In the genomic region with DNA sequence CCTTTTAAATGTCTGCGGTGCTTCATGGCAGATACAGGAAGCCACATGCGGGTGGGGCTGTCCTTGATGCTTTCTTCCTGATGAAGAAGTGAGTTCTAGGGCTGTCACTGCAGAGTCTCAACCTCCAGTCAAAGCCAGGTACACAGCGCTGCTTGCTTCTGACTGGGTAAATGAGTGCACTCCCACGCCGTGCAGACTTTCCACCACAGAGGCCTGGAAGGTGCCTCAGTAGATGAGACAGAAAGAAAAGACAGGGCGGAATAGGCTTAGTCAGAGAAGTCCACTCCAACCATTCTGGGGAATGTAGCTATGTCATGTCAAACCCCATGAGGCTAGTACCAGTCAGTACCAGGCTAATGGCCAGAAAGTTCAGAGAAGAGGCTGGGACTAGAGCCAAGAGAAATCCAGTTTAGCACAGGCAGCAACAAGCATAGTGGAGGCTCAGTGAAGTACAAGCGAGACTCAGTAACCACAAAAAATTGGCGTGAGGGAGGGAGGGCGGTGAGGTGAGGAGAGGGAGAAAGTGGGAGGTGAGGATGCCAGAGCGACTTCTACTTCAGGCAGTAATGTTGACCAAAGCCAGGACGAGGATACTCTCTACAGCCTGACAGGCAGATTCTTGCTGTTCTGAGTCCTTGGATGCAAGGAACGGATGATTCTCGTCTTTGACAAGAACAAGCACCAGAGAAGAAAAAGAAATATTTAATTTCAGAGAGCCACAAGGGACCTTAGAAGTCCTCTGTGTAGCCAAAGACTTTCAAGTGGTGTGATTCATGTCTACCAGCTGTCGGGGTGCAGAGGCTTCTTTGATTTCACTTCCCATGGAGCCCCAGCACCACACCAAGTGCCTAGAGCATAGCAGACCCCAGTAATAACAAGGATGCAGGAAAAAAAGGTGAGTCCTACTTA, we compare ENCODE assay signal across 10 mouse cellular contexts.
DNase-seq lines count a peak whose midpoint lies in the region; ATAC-seq and TF ChIP-seq lines count a peak whose summit lies in the region.
"Had no signal": no experiment of that assay in that cellular context is flagged by ENCODE, and none has a peak within 500 bp of the region (broad histone marks: within the 10 kb centered on the region; RNA-seq: fewer than 3 reads in every experiment).

No protein-coding gene starts in this region.

- H3K4me3 ChIP-seq in cerebellum, adult 2 months (replicated peaks; ENCODE audit: insufficient read depth, low read depth, low read length), result peak overlapping the region; percentile 35
- H3K4me3 ChIP-seq in layer of hippocampus, adult 2 months, result peak overlapping the region; percentile 27; the same call in 1 of the 2 replicates
- H3K4me3 ChIP-seq in stomach, embryonic 14.5 days (ENCODE audit: low read depth, low read length), result no peak overlapping the region
- H3K4me3 ChIP-seq: liver, embryonic 13.5 days had no signal

- 0 out of 2 replicates have a peak, but pooled peaks cover 3% of the 10 kb centered on the region for H3K4me1 ChIP-seq in cerebellum, adult 2 months (ENCODE audit: control insufficient read depth, insufficient read depth, low read length)
- no peaks in the 10 kb centered on the region for H3K4me1 ChIP-seq in stomach, embryonic 14.5 days (ENCODE audit: control insufficient read depth, insufficient read depth, low read length)

- H3K27ac ChIP-seq in cerebellum, adult 2 months (ENCODE audit: insufficient read depth, low read length), result peak overlapping the region; percentile 65
- H3K27ac ChIP-seq in layer of hippocampus, adult 2 months, result peak overlapping the region; percentile 72
- H3K27ac ChIP-seq in stomach, embryonic 14.5 days (ENCODE audit: low read length), result no peak overlapping the region
- H3K27ac ChIP-seq: liver, embryonic 13.5 days had no signal

- no peak overlapping the region for H3K4me2 ChIP-seq in stomach, embryonic 14.5 days (replicated peaks; ENCODE audit: low read depth, low read length)
- H3K4me2 ChIP-seq: liver, embryonic 13.5 days had no signal

- no peaks in the 10 kb centered on the region; the same call in 1 of the 2 replicates for H3K9me3 ChIP-seq in stomach, embryonic 14.5 days (ENCODE audit: control insufficient read depth, low read depth, low read length)
- H3K9me3 ChIP-seq: liver, embryonic 13.5 days had no signal

- H3K9ac ChIP-seq in stomach, embryonic 14.5 days (replicated peaks; ENCODE audit: low read depth, low read length), result no peak overlapping the region
- H3K9ac ChIP-seq: liver, embryonic 13.5 days had no signal

- H3K27me3 ChIP-seq in cerebellum, adult 2 months (ENCODE audit: control insufficient read depth, insufficient read depth, low read length), result no peaks in the 10 kb centered on the region
- H3K27me3 ChIP-seq in stomach, embryonic 14.5 days (ENCODE audit: control insufficient read depth, insufficient read depth, low read length), result no peaks in the 10 kb centered on the region
- H3K27me3 ChIP-seq: CH12.LX; liver, embryonic 13.5 days had no signal

- WGBS in cerebellum, adult 2 months, result 31% methylated on average over 14 of the region's 14 CpGs
- 70% methylated on average over 14 of the region's 14 CpGs for WGBS in stomach, embryonic 14.5 days

- DNase-seq in cerebellum, adult 2 months, result peak in 1 of 2 experiments; percentile 47
- no peak for DNase-seq in cerebellum, adult 11 months
- peak in 1 of 2 experiments; percentile 47 for DNase-seq in layer of hippocampus, adult 2 months (ENCODE audit: low spot score in 2 of 2)
- DNase-seq in layer of hippocampus, postnatal 25 days (ENCODE audit: extremely low spot score in 1 of 2, low spot score in 1 of 2), result no peak
- DNase-seq in fat pad, adult 2 months (ENCODE audit: extremely low read depth, low read depth, low spot score), result peak; percentile 33
- peak; percentile 40 to 49 for DNase-seq in left cerebral cortex, adult 9 months (ENCODE audit: low spot score in 2 of 2)
- DNase-seq in gastrocnemius, postnatal 4 days (ENCODE audit: low spot score in 2 of 2), result no peak
- DNase-seq: liver, embryonic 13.5 days had no signal

- peak; percentile 61; the same call in 1 of the 2 replicates for ATAC-seq in stomach, embryonic 14.5 days (ENCODE audit: insufficient number of reproducible peaks, insufficient read depth, low FRiP score, low read depth)

- H3K36me3 ChIP-seq in stomach, embryonic 14.5 days (ENCODE audit: control insufficient read depth, insufficient read depth, low read length), result no peaks in the 10 kb centered on the region
- H3K36me3 ChIP-seq: liver, embryonic 13.5 days had no signal

- TF ChIP-seq CTCF in cerebellum, adult 2 months (IDR thresholded peaks at IDR 0.05; ENCODE audit: borderline replicate concordance, insufficient read depth, low read depth, low read length), result no peak
- TF ChIP-seq CTCF in layer of hippocampus, adult 2 months (conservative IDR thresholded peaks at IDR 0.05), result peak; percentile 36; the same call in 1 of the 2 replicates

- no peak for TF ChIP-seq POLR2A in cerebellum, adult 2 months (IDR thresholded peaks at IDR 0.05; ENCODE audit: borderline replicate concordance, insufficient read depth, low read length)

Comparison
In these comparisons a context has a peak if more than half of its experiments do, and no peak if none do; other contexts are left out.
1. DNase-seq: peak in fat pad, adult 2 months (single experiment) and left cerebral cortex, adult 9 months (2 of 2); none in cerebellum, adult 11 months (single experiment), layer of hippocampus, postnatal 25 days (0 of 2) and gastrocnemius, postnatal 4 days (0 of 2).